Mouse (Mus musculus): ENCODE data around the gene Cfap161. TPM values are rescaled to one million over a fixed set of nuclear protein-coding genes. Genes with fewer than 3 reads are reported as not detected.

The Cfap161 gene
- polyA plus RNA-seq, 1 experiment from 2014 or later, result 0.14 TPM

DNA sequence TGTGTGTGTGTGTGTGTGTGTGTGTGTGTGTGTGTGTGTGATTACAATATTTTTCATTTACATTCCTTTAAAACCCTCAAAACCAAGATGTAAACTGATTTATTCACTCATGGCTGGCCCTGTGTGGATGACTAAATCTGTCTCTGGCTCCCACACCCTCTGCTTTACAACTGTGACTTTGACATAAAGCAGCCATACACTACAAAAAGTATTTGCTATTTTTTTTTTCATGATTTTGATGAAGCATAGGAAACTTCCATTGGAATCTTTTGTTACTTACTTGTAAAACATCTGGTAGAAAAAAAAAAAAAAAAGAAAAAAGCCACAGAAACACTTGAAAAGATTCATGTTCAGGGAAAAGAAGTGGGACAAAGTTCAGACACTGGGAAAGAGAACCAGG, 3.3 kb upstream of the Cfap161 start:
- peaks cover 15% of the 10 kb centered on the region for H3K4me1 ChIP-seq
- H3K27ac ChIP-seq, result no peak overlapping the region
- no peak for DNase-seq (ENCODE audit: low spot score)
- H3K27me3 ChIP-seq (ENCODE audit: low read depth, poor library complexity, severe bottlenecking), result no peaks in the 10 kb centered on the region
- H3K9me3 ChIP-seq (replicated peaks), result no peaks in the 10 kb centered on the region
- H3K36me3 ChIP-seq, result no peaks in the 10 kb centered on the region
- H3K4me3 ChIP-seq, result no peak overlapping the region

DNA sequence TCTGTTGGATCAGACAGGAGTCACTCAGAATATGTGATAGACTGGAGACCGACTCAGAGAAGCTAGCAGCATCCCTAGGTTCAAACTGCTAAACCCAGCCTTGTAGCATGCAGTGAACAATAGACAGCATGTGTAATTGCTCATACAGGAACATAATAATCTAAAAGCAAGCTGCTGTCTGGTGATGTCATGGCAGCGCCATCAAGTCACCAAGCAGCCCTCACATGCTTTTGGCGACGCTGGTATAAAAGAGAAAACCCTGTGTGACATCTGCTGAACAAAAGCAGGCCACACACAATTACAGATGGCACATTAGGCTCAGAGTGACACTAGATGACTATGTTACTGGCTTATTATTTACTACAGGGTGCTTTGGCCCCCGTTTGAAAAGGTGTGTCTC, 1.5 kb upstream of the Cfap161 start:
- H3K36me3 ChIP-seq, result no peaks in the 10 kb centered on the region
- H3K4me3 ChIP-seq, result no peak overlapping the region
- no peak for DNase-seq (ENCODE audit: low spot score)
- no peak overlapping the region for H3K27ac ChIP-seq
- no peaks in the 10 kb centered on the region for H3K27me3 ChIP-seq (ENCODE audit: low read depth, poor library complexity, severe bottlenecking)
- 75% methylated on average over 5 of the region's 5 CpGs for WGBS
- H3K4me1 ChIP-seq, result peaks cover 15% of the 10 kb centered on the region
- H3K9me3 ChIP-seq (replicated peaks), result no peaks in the 10 kb centered on the region

DNA sequence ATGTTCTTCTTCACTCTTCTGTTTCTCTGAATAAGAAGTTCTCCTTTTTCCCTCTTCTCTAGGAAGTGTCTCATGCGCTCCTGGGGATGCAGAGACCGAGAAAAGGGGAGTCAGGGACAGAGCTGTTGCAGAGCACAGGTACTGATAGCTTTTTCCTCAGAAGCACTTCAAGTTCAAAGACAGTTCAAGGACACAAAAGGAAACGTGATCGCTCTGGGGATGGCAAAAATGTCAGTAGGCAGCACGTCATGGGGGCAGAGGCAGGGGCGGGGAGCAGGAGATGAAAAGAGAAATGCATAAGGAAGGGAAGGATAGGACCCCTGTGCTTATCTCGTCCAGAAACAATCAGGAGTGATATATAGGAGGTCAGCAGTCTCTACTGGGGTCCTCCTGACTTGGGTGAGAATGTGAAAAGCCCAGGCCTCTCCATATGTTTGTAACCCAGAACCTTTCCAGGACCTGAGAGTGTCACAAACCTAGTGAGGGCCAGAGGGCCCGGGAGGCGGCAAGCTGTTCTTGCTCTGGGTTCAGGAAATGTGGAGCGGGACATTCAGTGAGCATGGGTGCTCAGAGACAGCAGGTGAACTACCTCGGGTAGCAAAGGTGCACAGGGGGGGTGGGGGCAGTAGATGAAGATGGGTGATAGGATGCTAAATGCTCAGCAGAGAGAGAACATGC, 535 bp downstream of the Cfap161 start:
- peaks cover 15% of the 10 kb centered on the region for H3K4me1 ChIP-seq
- H3K36me3 ChIP-seq, result no peaks in the 10 kb centered on the region
- H3K9me3 ChIP-seq (replicated peaks), result no peaks in the 10 kb centered on the region
- DNase-seq (ENCODE audit: low spot score), result no peak
- 45% methylated on average over 11 of the region's 11 CpGs for WGBS
- no peak overlapping the region for H3K27ac ChIP-seq
- H3K27me3 ChIP-seq (ENCODE audit: low read depth, poor library complexity, severe bottlenecking), result no peaks in the 10 kb centered on the region
- H3K4me3 ChIP-seq, result no peak overlapping the region

DNA sequence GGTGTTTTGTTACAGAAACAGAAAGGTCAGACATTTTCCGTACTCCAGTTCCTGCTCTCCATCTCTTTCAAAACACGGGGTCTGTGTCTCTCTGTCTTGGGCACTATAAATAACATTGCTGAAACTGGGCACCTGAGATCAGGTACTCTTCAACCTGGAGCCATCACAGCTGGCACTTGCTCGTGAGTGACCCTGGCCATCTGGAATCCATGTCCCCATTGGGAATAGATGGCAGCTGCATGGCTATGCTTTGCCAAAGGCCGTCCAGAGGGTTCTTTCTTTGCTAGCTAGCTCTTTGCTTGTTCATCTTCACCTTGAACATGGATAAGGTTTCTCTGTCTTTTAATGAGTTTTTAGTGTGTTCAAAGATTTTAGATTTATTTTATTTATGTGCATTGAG, 13.8 kb downstream of the Cfap161 start:
- no peaks in the 10 kb centered on the region for H3K9me3 ChIP-seq (replicated peaks)
- H3K27ac ChIP-seq, result no peak overlapping the region
- no peak for DNase-seq (ENCODE audit: low spot score)
- H3K27me3 ChIP-seq (ENCODE audit: low read depth, poor library complexity, severe bottlenecking), result no peaks in the 10 kb centered on the region
- H3K4me3 ChIP-seq, result no peak overlapping the region
- H3K36me3 ChIP-seq, result no peaks in the 10 kb centered on the region
- peaks cover 2% of the 10 kb centered on the region; the same call in 1 of the 2 replicates for H3K4me1 ChIP-seq
- WGBS, result 89% methylated on average over 4 of the region's 4 CpGs

DNA sequence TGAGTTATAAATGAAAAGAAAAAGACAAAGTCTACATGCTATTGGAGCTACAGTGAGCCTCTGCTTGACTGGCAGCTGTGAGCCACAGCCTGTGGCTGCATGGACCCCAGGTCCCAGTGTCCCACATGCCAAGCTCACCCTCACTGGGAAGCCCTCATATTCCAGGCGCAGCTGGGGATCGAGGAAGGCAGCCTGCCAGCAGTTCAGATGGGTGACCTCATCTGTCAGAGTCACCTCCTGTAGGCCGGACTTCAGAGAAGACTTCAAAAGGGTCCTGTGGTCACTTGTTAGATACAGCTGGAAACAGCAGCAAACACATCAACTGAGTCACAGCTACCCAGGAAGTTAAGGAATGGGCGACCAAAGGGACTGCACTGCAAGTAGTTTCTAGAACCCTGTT, 14.7 kb downstream of the Cfap161 start:
- Histone ChIP-seq H3K36me3 (no peaks in the 10 kb centered on the region), H3K27ac (no peak overlapping the region), H3K4me3 (no peak overlapping the region), H3K9me3 (replicated peaks) (no peaks in the 10 kb centered on the region), H3K4me1 (peaks cover 4% of the 10 kb centered on the region), H3K27me3 (ENCODE audit: low read depth, poor library complexity, severe bottlenecking) (no peaks in the 10 kb centered on the region)
- WGBS, result 62% methylated on average over 4 of the region's 4 CpGs
- no peak for DNase-seq (ENCODE audit: low spot score)

DNA sequence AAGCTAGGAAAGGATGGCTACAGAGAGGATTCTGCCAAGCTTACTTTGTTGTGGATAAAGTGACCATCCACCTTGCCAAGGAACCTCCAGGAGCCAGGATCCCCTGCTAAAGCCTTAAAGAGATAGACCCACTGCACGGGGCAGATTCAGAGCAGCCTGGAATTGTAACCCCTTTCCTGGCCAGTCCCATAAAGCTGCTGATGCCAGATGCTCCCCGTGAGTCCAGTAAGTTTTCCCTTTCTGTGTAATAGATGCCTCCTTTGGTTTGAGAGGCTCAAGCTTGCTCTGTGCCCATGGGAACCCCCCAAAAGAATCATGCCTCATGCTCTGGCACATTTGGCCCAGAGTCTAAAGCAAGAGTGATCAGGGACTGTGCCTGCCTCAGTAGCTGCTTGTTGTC, 15.7 kb downstream of the Cfap161 start:
- WGBS, result 63% methylated on average over 2 of the region's 2 CpGs

DNA sequence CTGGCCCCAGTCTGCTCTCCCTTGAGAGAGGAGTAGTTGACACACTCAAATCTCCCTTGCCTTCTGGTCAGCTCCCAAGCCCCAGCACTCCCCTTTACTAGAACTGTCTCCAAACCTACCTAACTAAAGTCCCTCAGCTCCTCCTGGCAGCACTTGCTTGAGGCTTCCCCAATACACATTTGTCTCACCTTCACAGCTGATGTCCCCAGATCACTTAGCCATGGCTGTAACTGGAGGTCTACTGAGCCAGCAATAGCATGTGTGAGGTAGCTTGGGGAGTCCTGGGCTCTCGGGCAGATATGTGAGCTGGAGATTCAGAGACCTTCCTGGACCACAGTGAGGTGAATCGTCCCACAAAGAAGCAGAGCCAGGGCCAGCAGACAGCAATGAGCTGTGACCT, 16.2 kb downstream of the Cfap161 start:
- WGBS, result 82% methylated on average over 2 of the region's 2 CpGs
- no peak for DNase-seq (ENCODE audit: low spot score)
- no peak overlapping the region for H3K4me3 ChIP-seq
- H3K9me3 ChIP-seq (replicated peaks), result no peaks in the 10 kb centered on the region
- H3K27ac ChIP-seq, result no peak overlapping the region
- H3K27me3 ChIP-seq (ENCODE audit: low read depth, poor library complexity, severe bottlenecking), result no peaks in the 10 kb centered on the region
- H3K36me3 ChIP-seq, result no peaks in the 10 kb centered on the region
- H3K4me1 ChIP-seq, result peaks cover 11% of the 10 kb centered on the region

More for the DNA sequence above, 15.7 kb downstream of the Cfap161 start:
- Histone ChIP-seq H3K4me1 (peaks cover 11% of the 10 kb centered on the region), H3K27ac (no peak overlapping the region), H3K27me3 (ENCODE audit: low read depth, poor library complexity, severe bottlenecking) (no peaks in the 10 kb centered on the region), H3K9me3 (replicated peaks) (no peaks in the 10 kb centered on the region), H3K36me3 (no peaks in the 10 kb centered on the region), H3K4me3 (no peak overlapping the region)
- DNase-seq (ENCODE audit: low spot score), result no peak

DNA sequence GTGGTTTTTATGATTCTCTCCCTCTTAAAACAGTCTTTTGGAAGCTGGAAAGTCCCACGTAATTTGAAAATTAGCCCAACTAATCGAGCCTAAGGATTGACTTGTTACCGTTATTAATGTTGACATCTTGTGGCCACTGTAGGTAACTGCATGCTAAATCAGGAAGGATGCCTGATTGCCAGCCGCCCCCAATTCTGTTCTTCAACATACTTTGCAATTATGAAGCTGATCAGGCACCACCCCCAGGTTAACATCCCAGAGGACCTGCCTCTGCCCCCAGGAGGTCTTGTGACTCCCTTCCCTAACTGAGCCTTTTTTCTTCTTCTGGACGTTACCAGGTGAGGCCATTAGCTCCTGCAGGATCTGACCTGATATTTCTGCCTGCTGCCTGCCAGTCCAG, 20.0 kb downstream of the Cfap161 start:
- Histone ChIP-seq H3K27me3 (ENCODE audit: low read depth, poor library complexity, severe bottlenecking) (no peaks in the 10 kb centered on the region), H3K27ac (no peak overlapping the region), H3K9me3 (replicated peaks) (no peaks in the 10 kb centered on the region), H3K36me3 (no peaks in the 10 kb centered on the region), H3K4me3 (no peak overlapping the region), H3K4me1 (peaks cover 29% of the 10 kb centered on the region)
- WGBS, result 33% methylated on average over 5 of the region's 5 CpGs
- DNase-seq (ENCODE audit: low spot score), result peak; percentile 55

DNA sequence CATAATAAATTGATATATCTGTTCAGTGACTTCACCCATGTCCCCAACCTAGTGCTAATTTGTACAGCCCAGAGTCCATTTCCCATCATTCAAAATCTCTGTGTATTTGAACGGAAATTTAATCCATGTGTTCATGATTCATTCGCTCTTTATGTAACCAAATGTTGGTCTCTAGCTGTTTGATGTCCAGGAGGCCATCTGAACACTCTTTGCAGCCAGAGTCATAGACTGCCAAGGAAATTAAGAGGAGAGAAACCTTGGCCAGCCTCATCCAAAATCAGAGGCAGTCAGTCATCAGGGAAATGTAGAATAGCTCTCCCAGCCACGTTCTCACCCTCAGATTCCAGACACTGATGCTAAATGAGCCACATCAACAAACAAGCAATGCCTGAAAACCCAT, 31.0 kb downstream of the Cfap161 start:
- WGBS, result 72% methylated on average over 3 of the region's 3 CpGs
- H3K4me1 ChIP-seq, result peaks cover under 1% of the 10 kb centered on the region; the same call in 1 of the 2 replicates

DNA sequence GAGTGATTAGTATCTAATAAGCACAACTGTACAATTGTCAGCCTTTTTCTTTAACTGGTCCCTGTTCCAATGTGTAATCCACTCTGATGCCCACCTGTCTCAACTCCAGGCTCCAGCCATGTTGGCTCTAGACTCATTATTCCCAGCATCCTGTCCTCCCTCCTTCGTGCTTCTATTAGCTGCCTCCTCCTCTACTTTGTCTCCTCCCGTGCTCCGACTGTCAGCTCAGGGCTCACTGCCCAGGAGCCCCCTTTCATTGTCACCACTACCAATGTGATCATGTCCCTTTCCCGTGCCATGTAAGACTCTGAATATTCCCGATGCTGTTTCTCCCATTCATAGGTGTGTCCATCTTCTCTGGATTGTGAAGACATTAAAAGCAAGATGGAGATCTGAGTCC, 32.3 kb downstream of the Cfap161 start:
- no peaks in the 10 kb centered on the region for H3K9me3 ChIP-seq (replicated peaks)
- H3K27me3 ChIP-seq (ENCODE audit: low read depth, poor library complexity, severe bottlenecking), result no peaks in the 10 kb centered on the region
- no peaks in the 10 kb centered on the region for H3K4me1 ChIP-seq
- DNase-seq (ENCODE audit: low spot score), result no peak
- 89% methylated on average over 5 of the region's 5 CpGs for WGBS
- H3K36me3 ChIP-seq, result no peaks in the 10 kb centered on the region
- no peak overlapping the region for H3K27ac ChIP-seq
- H3K4me3 ChIP-seq, result no peak overlapping the region

More for the DNA sequence above, 31.0 kb downstream of the Cfap161 start:
- Histone ChIP-seq H3K4me3 (no peak overlapping the region), H3K9me3 (replicated peaks) (no peaks in the 10 kb centered on the region), H3K36me3 (no peaks in the 10 kb centered on the region), H3K27ac (no peak overlapping the region), H3K27me3 (ENCODE audit: low read depth, poor library complexity, severe bottlenecking) (no peaks in the 10 kb centered on the region)
- no peak for DNase-seq (ENCODE audit: low spot score)

DNA sequence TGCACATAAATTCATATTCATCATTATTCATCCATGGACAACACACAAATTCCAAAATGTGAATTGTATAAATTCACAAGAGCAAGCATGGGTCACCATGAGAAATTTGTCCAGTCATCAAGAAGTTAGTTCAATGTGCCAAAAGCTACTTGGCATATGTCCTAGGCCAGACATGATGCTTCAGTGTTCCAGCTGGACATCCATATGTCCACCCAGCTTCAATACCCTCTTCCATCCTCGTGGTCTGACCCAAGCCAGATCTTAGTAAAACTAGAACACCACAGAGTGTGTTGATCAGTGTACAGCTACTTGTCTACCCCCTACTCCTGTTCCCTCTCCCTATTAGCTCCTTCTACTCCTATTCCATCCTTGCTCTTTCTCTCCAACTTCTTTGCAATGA, 43.6 kb downstream of the Cfap161 start:
- Histone ChIP-seq H3K9me3 (replicated peaks) (no peaks in the 10 kb centered on the region), H3K36me3 (no peaks in the 10 kb centered on the region), H3K27me3 (ENCODE audit: low read depth, poor library complexity, severe bottlenecking) (no peaks in the 10 kb centered on the region; the same call in 1 of the 2 replicates), H3K4me1 (peaks cover 33% of the 10 kb centered on the region), H3K4me3 (no peak overlapping the region), H3K27ac (no peak overlapping the region)
- WGBS, result 84% methylated on average over 1 of the region's 1 CpGs
- DNase-seq (ENCODE audit: low spot score), result no peak

DNA sequence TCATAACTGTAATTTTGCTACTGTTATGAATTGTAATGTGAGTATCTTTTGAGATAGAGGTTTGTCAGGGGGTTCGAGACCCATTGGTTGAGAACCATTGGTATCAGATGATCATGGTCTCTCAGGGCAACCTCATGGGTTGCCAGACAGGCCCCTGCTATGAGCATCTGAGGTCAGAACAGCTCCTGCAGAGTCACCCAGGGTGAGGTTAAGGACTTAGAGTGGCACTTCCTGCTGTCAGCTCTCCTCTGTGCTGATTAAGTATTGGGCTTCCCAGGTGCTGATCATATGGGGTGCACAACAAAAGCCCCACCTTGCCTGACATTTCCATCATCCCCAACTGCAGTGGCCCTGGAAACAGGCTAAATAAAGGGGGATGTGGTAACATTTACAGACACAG, 46.3 kb downstream of the Cfap161 start:
- Histone ChIP-seq H3K4me1 (peaks cover 56% of the 10 kb centered on the region), H3K9me3 (replicated peaks) (no peaks in the 10 kb centered on the region), H3K27ac (0 out of 2 replicates have a peak overlapping the region, but pooled peaks have one; percentile 21), H3K36me3 (no peaks in the 10 kb centered on the region), H3K4me3 (no peak overlapping the region), H3K27me3 (ENCODE audit: low read depth, poor library complexity, severe bottlenecking) (no peaks in the 10 kb centered on the region; the same call in 1 of the 2 replicates)
- WGBS, result 84% methylated on average over 1 of the region's 1 CpGs
- DNase-seq (ENCODE audit: low spot score), result no peak

DNA sequence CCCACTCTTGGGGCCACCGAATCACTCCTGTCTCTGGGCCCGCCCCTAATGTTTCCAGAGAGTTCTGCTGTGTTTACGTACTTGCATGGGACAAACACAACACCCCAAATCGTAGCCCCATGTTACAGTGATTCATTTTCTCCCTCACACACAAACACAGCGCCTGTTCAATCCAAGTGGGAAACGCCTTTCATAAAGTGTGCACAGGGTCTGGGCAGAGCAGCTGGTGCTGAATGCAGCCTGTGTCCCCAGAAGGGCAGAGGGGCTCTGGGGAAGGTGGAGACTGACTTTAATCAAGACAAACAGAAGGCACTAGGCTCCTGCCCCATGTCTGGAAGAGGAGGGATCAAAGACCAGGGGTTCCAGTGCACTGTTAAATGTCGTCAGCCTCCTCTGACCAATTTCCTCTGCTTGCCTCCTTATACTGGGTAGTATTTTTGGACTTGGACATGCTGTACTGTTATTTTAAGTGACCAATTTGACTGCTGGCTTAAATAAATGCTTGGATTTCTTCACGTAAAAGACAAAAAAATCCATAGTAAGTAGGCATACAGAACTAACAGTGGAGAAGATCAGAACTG, 48.5 kb downstream of the Cfap161 start:
- peak overlapping the region; percentile 82 for H3K27ac ChIP-seq
- no peaks in the 10 kb centered on the region for H3K36me3 ChIP-seq
- no peaks in the 10 kb centered on the region for H3K9me3 ChIP-seq (replicated peaks)
- no peaks in the 10 kb centered on the region; the same call in 1 of the 2 replicates for H3K27me3 ChIP-seq (ENCODE audit: low read depth, poor library complexity, severe bottlenecking)
- peaks cover 60% of the 10 kb centered on the region for H3K4me1 ChIP-seq
- peak; percentile 57 for DNase-seq (ENCODE audit: low spot score)
- WGBS, result 45% methylated on average over 8 of the region's 8 CpGs
- H3K4me3 ChIP-seq, result peak overlapping the region; percentile 5; the same call in 1 of the 2 replicates

All from limb, embryonic 10.5 days (tissue).